Mouse (Mus musculus) small intestine, adult 2 months (tissue): ENCODE measurements around the gene Gpc3.

ENCODE experiments used
- CTCF ChIP-seq: fragments of 200-500 bp; IDR thresholded peaks from 2 replicates; pipeline ENCODE4 v1.5.1; 2012; ENCODE audit warnings: low read depth, mild to moderate bottlenecking, control low read depth, inconsistent platforms, low read length, moderate library complexity, mixed read lengths; ENCODE audit not compliant: insufficient replicate concordance, insufficient read length; ENCODE audit errors: extremely low read depth
- POLR2A ChIP-seq: fragments of 200-500 bp; IDR thresholded peaks from 2 replicates; pipeline ENCODE4 v1.6.1; 2012; ENCODE audit warnings: low read depth, mild to moderate bottlenecking, control low read depth, inconsistent platforms, low read length, moderate library complexity

GRCm38 (mm10) chrX:52632688-52633324, 19.1 kb upstream of the Gpc3 start:
- no peak for TF ChIP-seq CTCF
- no peak for TF ChIP-seq POLR2A
